8 mouse cellular contexts compared by ENCODE assay signal in genomic region chr17:49189765-49190164, GRCm38 (mm10).
A peak's percentile ranks its signal among the peaks of the same experiment; 100 is the strongest.
DNase-seq lines count a peak whose midpoint lies in the region; ATAC-seq lines count a peak whose summit lies in the region.

No protein-coding gene starts in this region.

- no peak overlapping the region for H3K4me2 ChIP-seq in intestine, embryonic 14.5 days (ENCODE audit: low read length)
- H3K4me2 ChIP-seq in intestine, embryonic 16.5 days (ENCODE audit: low read depth, low read length) = no peak overlapping the region
- no peak overlapping the region for H3K4me2 ChIP-seq in hindbrain, embryonic 12.5 days (replicated peaks)

- no peak overlapping the region for H3K9ac ChIP-seq in intestine, embryonic 14.5 days (ENCODE audit: low read length)
- no peak overlapping the region for H3K9ac ChIP-seq in intestine, embryonic 16.5 days (ENCODE audit: low read depth, low read length)
- H3K9ac ChIP-seq in hindbrain, embryonic 12.5 days = no peak overlapping the region

- no peaks in the 10 kb centered on the region for H3K36me3 ChIP-seq in intestine, embryonic 14.5 days (ENCODE audit: control insufficient read depth, insufficient read depth, low read length)
- H3K36me3 ChIP-seq in intestine, embryonic 16.5 days (ENCODE audit: control insufficient read depth, insufficient read depth, low read length) = no peaks in the 10 kb centered on the region
- no peaks in the 10 kb centered on the region for H3K36me3 ChIP-seq in hindbrain, embryonic 12.5 days

- WGBS in intestine, embryonic 14.5 days = 38% methylated on average over 3 of the region's 3 CpGs
- WGBS in intestine, embryonic 16.5 days = 56% methylated on average over 3 of the region's 3 CpGs
- WGBS in hindbrain, embryonic 12.5 days = 48% methylated on average over 3 of the region's 3 CpGs

- no peaks in the 10 kb centered on the region for H3K9me3 ChIP-seq in intestine, embryonic 14.5 days (ENCODE audit: control insufficient read depth, low read length)
- peaks cover 4% of the 10 kb centered on the region; the same call in 1 of the 2 replicates for H3K9me3 ChIP-seq in intestine, embryonic 16.5 days (ENCODE audit: control insufficient read depth, low read length)
- H3K9me3 ChIP-seq in hindbrain, embryonic 12.5 days (replicated peaks) = no peaks in the 10 kb centered on the region

- H3K4me3 ChIP-seq in intestine, embryonic 14.5 days (ENCODE audit: low read depth, low read length) = no peak overlapping the region
- no peak overlapping the region for H3K4me3 ChIP-seq in intestine, embryonic 16.5 days (ENCODE audit: low read length)
- H3K4me3 ChIP-seq in hindbrain, embryonic 12.5 days = no peak overlapping the region

- DNase-seq in CD4-positive, CD25-positive, alpha-beta regulatory T cell, adult 2 months (ENCODE audit: low read depth, low spot score) = peak; percentile 10
- no peak for DNase-seq in intestine, embryonic 14.5 days (ENCODE audit: low spot score)
- DNase-seq in B cell, adult 2 months = peak; percentile 13 to 37
- DNase-seq in retina, postnatal 7 days (ENCODE audit: low read depth, low spot score) = peak; percentile 56

- no peak overlapping the region for H3K27ac ChIP-seq in intestine, embryonic 14.5 days (ENCODE audit: low read depth)
- no peak overlapping the region for H3K27ac ChIP-seq in intestine, embryonic 16.5 days (ENCODE audit: low read length)
- H3K27ac ChIP-seq in hindbrain, embryonic 12.5 days = no peak overlapping the region

- no peaks in the 10 kb centered on the region for H3K27me3 ChIP-seq in intestine, embryonic 14.5 days (replicated peaks; ENCODE audit: control insufficient read depth, insufficient read depth, low read length)
- H3K27me3 ChIP-seq in intestine, embryonic 16.5 days (replicated peaks; ENCODE audit: control insufficient read depth, insufficient read depth, low read length) = no peaks in the 10 kb centered on the region
- H3K27me3 ChIP-seq in hindbrain, embryonic 12.5 days = 0 out of 2 replicates have a peak, but pooled peaks cover 2% of the 10 kb centered on the region

- no peak for ATAC-seq in CD4-positive, CD25-positive, alpha-beta regulatory T cell, adult 4 months
- 0 out of 2 replicates have a peak, but pooled peaks have one; percentile 15 for ATAC-seq in intestine, embryonic 14.5 days (replicated peaks; ENCODE audit: low FRiP score, low TSS enrichment, low read depth)
- no peak for ATAC-seq in intestine, embryonic 16.5 days
- peak; percentile 66 for ATAC-seq in granulocyte monocyte progenitor cell, adult 5-6 weeks (replicated peaks; ENCODE audit: poor library complexity, severe bottlenecking)
- ATAC-seq in hindbrain, embryonic 12.5 days (ENCODE audit: low FRiP score) = no peak

- no peaks in the 10 kb centered on the region for H3K4me1 ChIP-seq in intestine, embryonic 14.5 days (replicated peaks; ENCODE audit: control insufficient read depth, insufficient read depth, low read length)
- no peaks in the 10 kb centered on the region for H3K4me1 ChIP-seq in intestine, embryonic 16.5 days (ENCODE audit: control insufficient read depth, insufficient read depth, low read length)
- H3K4me1 ChIP-seq in hindbrain, embryonic 12.5 days = no peaks in the 10 kb centered on the region

Comparison
In these comparisons a context has a peak if more than half of its experiments do, and no peak if none do; other contexts are left out.
1. ATAC-seq: peak in intestine, embryonic 14.5 days (single experiment) and granulocyte monocyte progenitor cell, adult 5-6 weeks (single experiment); none in CD4-positive, CD25-positive, alpha-beta regulatory T cell, adult 4 months (single experiment), intestine, embryonic 16.5 days (single experiment) and hindbrain, embryonic 12.5 days (single experiment).